Mouse (Mus musculus) bone marrow, adult 2 months (tissue): Measurements from ENCODE around the gene Ubl3. TPM values are rescaled to one million over a fixed set of nuclear protein-coding genes. Genes with fewer than 3 reads are reported as not detected.

Experiments
- H3K27ac ChIP-seq: fragments of 200-500 bp; 2 replicates; pipeline ENCODE4 v1.5.1; 2012; ENCODE audit warnings: low read depth, mild to moderate bottlenecking, control low read depth, inconsistent platforms, low read length; ENCODE audit not compliant: control insufficient read depth, poor library complexity, insufficient read depth
- H3K4me1 ChIP-seq: fragments of 200-500 bp; 2 replicates; pipeline ENCODE4 v1.6.1; 2011; ENCODE audit warnings: low read length; ENCODE audit not compliant: control insufficient read depth, insufficient read depth
- H3K4me3 ChIP-seq: fragments of 200-500 bp; replicated peaks from 2 replicates; pipeline ENCODE3; 2011; ENCODE audit warnings: mild to moderate bottlenecking, low read depth, low read length, control low read depth; ENCODE audit not compliant: control insufficient read depth
- CTCF ChIP-seq: fragments of 200-500 bp; IDR thresholded peaks from 2 replicates; pipeline ENCODE4 v1.5.1; 2011; ENCODE audit warnings: low read length, control low read depth; ENCODE audit not compliant: control insufficient read depth, insufficient read depth
- POLR2A ChIP-seq: fragments of 200-500 bp; IDR thresholded peaks from 2 replicates; pipeline ENCODE4 v1.6.1; 2011; ENCODE audit warnings: low read depth, mild to moderate bottlenecking, control low read depth, low read length, borderline replicate concordance; ENCODE audit not compliant: control insufficient read depth
- WGBS: fragments of 180-500 bp; shearing (Covaris S2); methylation state at CpG from one replicate; pipeline ENCODE4 v1.1.7; 2018; 5-methylcytosine and 5-hydroxymethylcytosine counted together
- polyA plus RNA-seq: library from polyadenylated mRNA; stranded (reverse); fragments of >200 nt; gene quantifications from 2 replicates; pipeline ENCODE4 v1.2.4, GENCODE M21; 2011; ENCODE audit warnings: low replicate concordance; ENCODE audit not compliant: missing spikeins, insufficient read depth, insufficient read length

Gene Ubl3
- polyA plus RNA-seq = 21.1 and 31.1 TPM in 2 replicates

GRCm38 (mm10) chr5:148552187-148553071 lies at the start of gene Ubl3:
Ubl3 (minus strand) TSS chr5:148552789.
- WGBS = under 1% methylated on average over 95 of the region's 95 CpGs
- Histone ChIP-seq H3K27ac (peak within 1 kb of the TSS; percentile 97), H3K4me1 (peaks cover 1% of the 10 kb centered on the region; the same call in 1 of the 2 replicates), H3K4me3 (peak within 1 kb of the TSS; percentile 82)
- TF ChIP-seq POLR2A = peak; percentile 63; the same call in 1 of the 2 replicates
- TF ChIP-seq CTCF = peak; percentile 8; the same call in 1 of the 2 replicates

DNA sequence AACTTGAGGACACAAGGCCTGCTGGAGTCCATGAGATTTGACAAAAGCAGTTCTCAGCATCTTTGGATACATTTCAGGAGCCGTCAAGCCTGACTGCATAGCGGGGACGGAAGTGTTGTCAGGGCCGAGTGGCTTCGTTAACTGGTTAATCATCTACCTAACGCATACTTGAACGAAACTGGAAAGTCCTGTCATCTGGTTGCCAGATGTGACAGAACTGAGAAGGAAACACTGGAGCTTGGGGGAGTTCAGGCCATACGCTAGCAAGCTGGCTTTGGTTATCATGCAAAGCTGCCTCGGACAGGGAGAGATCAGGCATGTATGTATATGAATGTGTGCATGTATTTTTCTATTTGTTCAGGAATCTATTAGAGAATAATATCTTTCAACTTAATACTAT lies 45.8 kb upstream of the Ubl3 start:
- TF ChIP-seq POLR2A (no peak), CTCF (no peak)
- WGBS = 88% methylated on average over 9 of the region's 9 CpGs
- H3K4me3 ChIP-seq = no peak overlapping the region
- H3K4me1 ChIP-seq = peaks cover 3% of the 10 kb centered on the region; the same call in 1 of the 2 replicates
- H3K27ac ChIP-seq = no peak overlapping the region

DNA sequence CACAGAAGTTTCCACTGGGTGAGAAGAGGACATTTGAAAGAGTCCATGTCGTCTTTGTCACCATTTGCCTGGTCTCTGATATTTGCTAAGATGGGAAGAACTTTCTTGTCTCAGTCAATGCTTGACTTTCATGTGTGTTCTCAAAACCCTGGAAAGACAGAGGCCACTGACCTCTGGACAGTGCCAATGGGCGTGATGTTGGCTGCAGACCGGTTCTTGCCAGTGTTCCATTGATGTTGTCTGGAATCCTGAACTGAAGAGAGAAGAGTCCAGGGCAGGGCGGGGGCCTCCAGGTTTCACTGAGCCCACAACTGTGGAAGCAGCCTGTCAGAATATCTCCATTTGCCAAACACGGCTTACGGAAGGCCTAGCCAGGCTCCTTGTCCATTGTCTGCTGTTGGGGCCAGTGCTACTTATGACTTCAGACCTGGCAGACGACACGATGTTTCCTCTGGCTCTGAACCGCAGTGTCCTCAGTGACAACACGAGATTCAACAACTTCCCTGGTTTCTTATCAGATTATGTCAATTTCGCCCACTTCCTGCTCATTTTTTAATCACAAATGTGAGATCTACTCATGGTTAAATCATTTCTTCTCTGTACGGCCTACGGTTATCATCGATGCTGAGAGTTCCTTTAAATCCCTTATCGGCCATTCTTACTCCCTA lies 43.6 kb upstream of the Ubl3 start:
- peaks cover 3% of the 10 kb centered on the region; the same call in 1 of the 2 replicates for H3K4me1 ChIP-seq
- H3K27ac ChIP-seq = no peak overlapping the region
- TF ChIP-seq POLR2A (no peak), CTCF (no peak)
- no peak overlapping the region for H3K4me3 ChIP-seq
- WGBS = 53% methylated on average over 15 of the region's 15 CpGs

GRCm38 (mm10) chr5:148595459-148595751 lies 42.8 kb upstream of the Ubl3 start:
- no peak for TF ChIP-seq CTCF
- TF ChIP-seq POLR2A = no peak
- 39% methylated on average over 1 of the region's 1 CpGs for WGBS
- Histone ChIP-seq H3K27ac (no peak overlapping the region; the same call in 1 of the 2 replicates), H3K4me1 (peaks cover 3% of the 10 kb centered on the region; the same call in 1 of the 2 replicates), H3K4me3 (no peak overlapping the region)

- Histone ChIP-seq H3K4me1 (peaks cover 3% of the 10 kb centered on the region; the same call in 1 of the 2 replicates), H3K4me3 (no peak overlapping the region), H3K27ac (peak overlapping the region; percentile 61; the same call in 1 of the 2 replicates)
- TF ChIP-seq POLR2A (no peak), CTCF (no peak)
- 51% methylated on average over 3 of the region's 3 CpGs for WGBS
These were observed 42.3 kb upstream of the Ubl3 start for GRCm38 (mm10) chr5:148594693-148595458.

DNA sequence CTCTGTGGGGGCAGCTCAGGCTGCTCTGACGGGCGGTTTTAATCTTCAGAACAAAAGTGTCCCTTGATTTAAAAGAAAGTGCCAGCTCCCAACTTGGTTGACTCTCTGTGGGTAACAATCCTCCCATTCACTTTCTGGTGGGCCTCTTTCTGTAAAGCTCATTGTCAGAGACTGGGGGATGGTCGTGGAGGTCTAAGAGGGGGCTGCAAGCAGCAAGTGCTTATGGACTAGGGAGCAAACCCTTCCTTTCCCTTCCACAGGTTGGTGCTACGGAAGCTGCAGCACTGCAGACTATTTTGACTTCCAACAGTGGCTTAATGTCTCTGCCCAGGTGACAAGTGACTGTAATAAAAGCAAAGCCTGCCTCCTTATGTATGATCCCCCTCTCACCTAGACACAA lies 41.0 kb upstream of the Ubl3 start:
- WGBS = 75% methylated on average over 4 of the region's 4 CpGs
- TF ChIP-seq CTCF (no peak), POLR2A (no peak)
- no peak overlapping the region for H3K4me3 ChIP-seq
- H3K27ac ChIP-seq = no peak overlapping the region
- peaks cover 3% of the 10 kb centered on the region; the same call in 1 of the 2 replicates for H3K4me1 ChIP-seq

DNA sequence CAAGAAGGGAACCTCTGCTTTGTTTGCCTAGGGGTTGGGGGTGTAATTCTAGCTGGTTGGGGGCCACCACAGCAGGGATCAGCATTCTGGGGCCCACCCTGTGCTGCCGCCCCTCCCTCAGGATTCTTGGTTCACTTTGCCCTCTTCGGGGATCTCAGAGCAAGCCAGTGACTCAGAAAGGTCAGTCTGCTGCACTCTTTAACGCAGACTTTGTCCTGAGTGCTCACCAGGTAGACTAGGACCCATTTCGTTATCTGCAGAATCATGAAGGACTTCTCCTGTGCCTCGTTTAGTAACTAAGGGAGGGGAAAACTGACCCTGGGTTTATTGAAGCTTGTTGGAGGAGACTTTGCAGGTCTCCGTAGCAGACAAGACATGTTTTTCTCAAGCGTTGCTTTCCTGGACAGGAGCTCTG lies 38.9 kb upstream of the Ubl3 start:
- Histone ChIP-seq H3K27ac (no peak overlapping the region), H3K4me1 (peaks cover 3% of the 10 kb centered on the region; the same call in 1 of the 2 replicates), H3K4me3 (no peak overlapping the region)
- WGBS = 77% methylated on average over 7 of the region's 7 CpGs
- no peak for TF ChIP-seq POLR2A
- TF ChIP-seq CTCF = no peak
